8 mouse cellular contexts compared by ENCODE assay signal in the genomic region with DNA sequence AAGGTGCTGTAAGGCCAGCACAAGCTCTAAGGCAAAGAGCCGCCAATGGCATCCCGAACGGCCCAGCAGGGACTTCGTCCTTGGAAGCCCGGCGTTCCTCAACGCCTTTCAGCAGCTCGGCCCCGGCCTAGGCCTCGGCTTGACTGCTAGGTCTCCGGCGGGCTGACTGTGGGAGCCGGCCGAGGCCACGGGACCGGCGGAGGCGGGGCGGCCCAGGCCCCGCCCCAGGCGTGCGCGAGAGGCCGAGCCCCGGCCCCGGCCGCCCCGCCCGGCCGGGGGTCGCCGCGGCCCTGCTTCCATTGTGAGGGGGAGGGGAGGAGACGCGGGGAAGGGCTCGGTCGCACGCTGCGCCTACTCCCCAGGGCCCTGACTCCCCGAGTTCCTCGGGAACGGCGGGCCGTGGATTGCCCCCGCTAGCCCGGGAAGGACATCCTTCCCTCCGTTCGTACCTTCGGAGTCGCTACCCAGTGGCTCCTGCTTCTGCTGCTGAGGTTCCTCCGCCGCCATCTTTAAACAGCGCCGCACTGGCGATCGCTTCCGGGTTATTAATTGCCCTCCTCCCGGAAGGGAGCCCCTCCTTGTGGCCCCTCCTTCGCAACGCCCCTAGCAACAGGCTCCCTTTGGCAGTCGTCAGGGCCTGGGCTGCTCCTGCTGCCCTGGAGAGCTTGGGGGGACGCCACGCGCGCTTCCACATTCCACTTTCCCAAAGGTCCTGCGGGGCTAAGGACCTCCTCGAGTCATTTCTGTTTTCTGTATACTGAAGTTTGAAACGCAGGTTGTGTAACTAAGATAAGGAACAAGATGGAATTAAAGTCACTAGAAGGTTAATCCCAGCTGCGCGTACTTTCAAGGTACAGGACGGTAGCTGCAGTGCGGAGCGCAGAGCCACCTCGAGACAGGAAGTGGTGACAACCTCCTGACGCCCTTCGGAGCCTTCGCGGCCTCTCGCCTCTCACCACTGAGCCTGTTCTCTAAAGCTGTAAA. TPM values are rescaled to one million over a fixed set of nuclear protein-coding genes. Genes with fewer than 3 reads are reported as not detected.
A peak's percentile ranks its signal among the peaks of the same experiment; 100 is the strongest.
DNase-seq lines count a peak whose midpoint lies in the region; ATAC-seq and TF ChIP-seq lines count a peak whose summit lies in the region.

A gene (minus strand): TSS at position 564 of the 984 bp plus-strand sequence.

- no peaks in the 10 kb centered on the region for H3K27me3 ChIP-seq in embryonic facial prominence, embryonic 15.5 days
- H3K27me3 ChIP-seq in kidney, embryonic 14.5 days (ENCODE audit: control insufficient read depth, insufficient read depth, low read length), result no peaks in the 10 kb centered on the region
- no peaks in the 10 kb centered on the region for H3K27me3 ChIP-seq in limb, embryonic 15.5 days

- TF ChIP-seq CTCF in bone marrow, adult 2 months (IDR thresholded peaks at IDR 0.05; ENCODE audit: control insufficient read depth, insufficient read depth, low read length), result no peak

- peaks cover 32% of the 10 kb centered on the region for H3K36me3 ChIP-seq in embryonic facial prominence, embryonic 15.5 days
- peaks cover 29% of the 10 kb centered on the region for H3K36me3 ChIP-seq in kidney, embryonic 14.5 days (ENCODE audit: control insufficient read depth, insufficient read depth, low read length)
- peaks cover 33% of the 10 kb centered on the region for H3K36me3 ChIP-seq in limb, embryonic 15.5 days

- peak; percentile 96 for ATAC-seq in embryonic facial prominence, embryonic 15.5 days (ENCODE audit: insufficient number of reproducible peaks, low FRiP score, low TSS enrichment, low read depth)
- ATAC-seq in kidney, embryonic 14.5 days (ENCODE audit: low FRiP score, low TSS enrichment), result peak; percentile 97
- peak; percentile 96 for ATAC-seq in limb, embryonic 15.5 days (ENCODE audit: insufficient number of reproducible peaks, low FRiP score, low TSS enrichment, low read depth)

- H3K4me1 ChIP-seq in bone marrow, adult 2 months (ENCODE audit: control insufficient read depth, insufficient read depth, low read length), result peaks cover 3% of the 10 kb centered on the region
- H3K4me1 ChIP-seq in embryonic facial prominence, embryonic 15.5 days, result peaks cover 33% of the 10 kb centered on the region
- peaks cover 17% of the 10 kb centered on the region; the same call in 1 of the 2 replicates for H3K4me1 ChIP-seq in kidney, embryonic 14.5 days (ENCODE audit: control insufficient read depth, insufficient read depth, low read length)
- H3K4me1 ChIP-seq in limb, embryonic 15.5 days, result peaks cover 29% of the 10 kb centered on the region

- no peaks in the 10 kb centered on the region for H3K9me3 ChIP-seq in embryonic facial prominence, embryonic 15.5 days (replicated peaks)
- no peaks in the 10 kb centered on the region for H3K9me3 ChIP-seq in kidney, embryonic 14.5 days (ENCODE audit: control insufficient read depth, low read length)
- no peaks in the 10 kb centered on the region for H3K9me3 ChIP-seq in limb, embryonic 15.5 days

- H3K9ac ChIP-seq in embryonic facial prominence, embryonic 15.5 days, result peak within 1 kb of the TSS; percentile 76
- peak within 1 kb of the TSS; percentile 88 for H3K9ac ChIP-seq in kidney, embryonic 14.5 days (ENCODE audit: low read depth, low read length)
- peak within 1 kb of the TSS; percentile 87 for H3K9ac ChIP-seq in limb, embryonic 15.5 days

- 1% methylated on average over 79 of the region's 79 CpGs for WGBS in bone marrow, adult 2 months
- under 1% methylated on average over 79 of the region's 79 CpGs for WGBS in embryonic facial prominence, embryonic 15.5 days
- WGBS in kidney, embryonic 14.5 days, result 1% methylated on average over 66 of the region's 79 CpGs
- WGBS in limb, embryonic 15.5 days, result under 1% methylated on average over 71 of the region's 79 CpGs

- DNase-seq in 416B (ENCODE audit: low read depth), result peak; percentile 95
- DNase-seq in heart, adult 9 months (ENCODE audit: low spot score in 2 of 2), result peak; percentile 94 to 95
- DNase-seq in monocyte, adult 2 months (ENCODE audit: low read depth in 1 of 2, low spot score in 2 of 2), result peak; percentile 76 to 88
- peak; percentile 93 to 94 for DNase-seq in spleen, postnatal 36 days (ENCODE audit: low spot score in 2 of 2)

- TF ChIP-seq POLR2A in bone marrow, adult 2 months (IDR thresholded peaks at IDR 0.05; ENCODE audit: borderline replicate concordance, control insufficient read depth, low read depth, low read length), result peak; percentile 90

- H3K4me3 ChIP-seq in bone marrow, adult 2 months (replicated peaks; ENCODE audit: control insufficient read depth, low read depth, low read length), result peak within 1 kb of the TSS; percentile 81
- peak within 1 kb of the TSS; percentile 89 for H3K4me3 ChIP-seq in embryonic facial prominence, embryonic 15.5 days (replicated peaks)
- H3K4me3 ChIP-seq in kidney, embryonic 14.5 days (ENCODE audit: low read length), result peak within 1 kb of the TSS; percentile 78
- peak within 1 kb of the TSS; percentile 82 for H3K4me3 ChIP-seq in limb, embryonic 15.5 days

- peak within 1 kb of the TSS; percentile 96 for H3K27ac ChIP-seq in bone marrow, adult 2 months (ENCODE audit: control insufficient read depth, insufficient read depth, low read depth, low read length, poor library complexity)
- H3K27ac ChIP-seq in embryonic facial prominence, embryonic 15.5 days (replicated peaks), result peak within 1 kb of the TSS; percentile 99
- peak within 1 kb of the TSS; percentile 97 for H3K27ac ChIP-seq in kidney, embryonic 14.5 days (ENCODE audit: low read depth, low read length)
- H3K27ac ChIP-seq in limb, embryonic 15.5 days, result peak within 1 kb of the TSS; percentile 98

- peak within 1 kb of the TSS; percentile 66 for H3K4me2 ChIP-seq in embryonic facial prominence, embryonic 15.5 days (replicated peaks)
- peak within 1 kb of the TSS; percentile 90 for H3K4me2 ChIP-seq in kidney, embryonic 14.5 days (replicated peaks; ENCODE audit: low read depth, low read length)
- H3K4me2 ChIP-seq in limb, embryonic 15.5 days, result peak within 1 kb of the TSS; percentile 48

RNA-seq across cellular contexts. Expression of the gene that starts here (rescaled TPM):
- polyA plus RNA-seq in bone marrow, adult 2 months (2011; ENCODE audit: insufficient read depth, insufficient read length, low replicate concordance, missing spikeins), result 24.0 and 45.5 TPM in 2 replicates
- polyA plus RNA-seq in embryonic facial prominence, embryonic 15.5 days (2015; fragmentation: Nextera tagmentation; extraction: Ambion mirVana), result 206 and 214 TPM in 2 replicates
- 237 and 255 TPM in 2 replicates for polyA plus RNA-seq in kidney, embryonic 14.5 days (2014; fragmentation: Nextera tagmentation; extraction: Ambion mirVana)
- polyA plus RNA-seq in limb, embryonic 15.5 days (2015; fragmentation: Nextera tagmentation; extraction: Ambion mirVana), result 183 and 197 TPM in 2 replicates

Comparison
In these comparisons a context has a peak if more than half of its experiments do, and no peak if none do; other contexts are left out.
1. Peak in every context shown above with its lines: DNase-seq, ATAC-seq, H3K4me3 ChIP-seq and H3K27ac ChIP-seq.